Mouse (Mus musculus) liver, postnatal 0 days (tissue): ENCODE measurements around the gene 1810037I17Rik. TPM values are rescaled to one million over a fixed set of nuclear protein-coding genes. Genes with fewer than 3 reads are reported as not detected.
"Not testable (repeated sequence)": the region's sequence is repeated elsewhere in the genome, so short reads cannot be mapped to it uniquely, and the experiment has no call there.

Experiments
- ATAC-seq: fragments of 200-750 bp; cut with Nextera tagmentation; 2 replicates; pipeline ENCODE4 v1.8.0; 2017; ENCODE audit warnings: mild to moderate bottlenecking, moderate library complexity
- DNase-seq: peaks from one replicate; pipeline ENCODE4 v3.0.0-alpha.2; 2016
- H3K27ac ChIP-seq: fragments of 300-500 bp; sonication (generic); 2 replicates; pipeline ENCODE4 v1.5.1; 2014; ENCODE audit warnings: antibody characterized with exemption, moderate library complexity, mild to moderate bottlenecking, low read depth
- H3K27me3 ChIP-seq: fragments of 300-500 bp; sonication (generic); 2 replicates; pipeline ENCODE4 v1.6.1; 2014; ENCODE audit warnings: low read length, control low read depth, mixed read lengths; ENCODE audit not compliant: insufficient read depth
- H3K36me3 ChIP-seq: fragments of 300-500 bp; sonication (generic); replicated peaks from 2 replicates; pipeline ENCODE4 v1.6.1; 2014; ENCODE audit warnings: mild to moderate bottlenecking, control low read depth, low read length, moderate library complexity, mixed read lengths; ENCODE audit not compliant: insufficient read depth
- H3K4me1 ChIP-seq: fragments of 300-500 bp; sonication (generic); 2 replicates; pipeline ENCODE4 v1.6.1; 2014; ENCODE audit warnings: antibody characterized with exemption, mild to moderate bottlenecking, control low read depth; ENCODE audit not compliant: insufficient read depth
- H3K4me2 ChIP-seq: fragments of 300-500 bp; sonication (generic); 2 replicates; pipeline ENCODE4 v1.6.1; 2014; ENCODE audit warnings: low read depth, mild to moderate bottlenecking, low read length, moderate library complexity, mixed read lengths
- H3K4me3 ChIP-seq: fragments of 300-500 bp; sonication (generic); 2 replicates; pipeline ENCODE4 v1.5.1; 2014; ENCODE audit warnings: low read depth, low read length
- H3K9ac ChIP-seq: fragments of 300-500 bp; sonication (generic); replicated peaks from 2 replicates; pipeline ENCODE4 v1.6.1; 2014; ENCODE audit warnings: mild to moderate bottlenecking, moderate library complexity
- H3K9me3 ChIP-seq: fragments of 300-500 bp; sonication (generic); 2 replicates; pipeline ENCODE4 v1.6.1; 2016; ENCODE audit warnings: mild to moderate bottlenecking, control low read depth, low read length, mixed read lengths
- CTCF ChIP-seq: sonication (generic); IDR thresholded peaks from 2 replicates; pipeline ENCODE4 v1.5.1; 2016; ENCODE audit warnings: antibody characterized with exemption, low read depth
- EP300 ChIP-seq: IDR thresholded peaks from 2 replicates; pipeline ENCODE4 v1.6.1; 2016; ENCODE audit warnings: antibody characterized with exemption, low read depth, mild to moderate bottlenecking
- WGBS: fragments of 180-500 bp; shearing (Covaris S2); extraction: QIAGEN DNeasy Blood & Tissue Kit; methylation state at CpG from one replicate; pipeline ENCODE4 v1.1.7; 2014; ENCODE audit not compliant: insufficient replicate concordance; 5-methylcytosine and 5-hydroxymethylcytosine counted together
- polyA plus RNA-seq: library from polyadenylated mRNA; unstranded; fragments of >200 nt; fragmentation: Nextera tagmentation; extraction: Ambion mirVana; gene quantifications from 2 replicates; pipeline ENCODE4 v1.2.1, GENCODE M21; 2015

1810037I17Rik gene
- polyA plus RNA-seq, 1 experiment from 2014 or later: 75.1 TPM

DNA sequence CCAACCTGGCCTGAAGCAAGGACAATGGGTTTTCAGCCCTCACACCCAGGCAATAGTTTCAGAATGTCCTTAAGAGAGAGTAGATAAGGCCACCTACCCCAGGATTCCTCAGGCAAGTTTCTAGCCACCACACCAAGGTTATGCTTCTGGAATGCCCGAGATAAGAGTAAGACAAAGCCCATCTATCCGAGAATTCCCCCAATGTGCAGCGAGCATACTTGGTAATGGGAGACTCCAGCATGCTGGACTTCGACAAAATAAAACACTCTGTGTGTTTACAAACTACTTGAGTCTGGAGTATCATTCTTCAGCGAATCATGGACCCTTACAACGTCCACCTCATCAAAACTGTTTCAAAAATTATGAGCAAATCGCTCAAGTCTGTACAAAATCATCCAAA is 856 bp upstream of the 1810037I17Rik start:
- Histone ChIP-seq H3K27me3 (no peaks in the 10 kb centered on the region), H3K4me3 (peak overlapping the region; percentile 79; the same call in 1 of the 2 replicates), H3K9me3 (no peaks in the 10 kb centered on the region), H3K4me1 (peaks cover 9% of the 10 kb centered on the region), H3K4me2 (peak overlapping the region; percentile 81), H3K9ac (no peak overlapping the region; the same call in 1 of the 2 replicates), H3K27ac (no peak overlapping the region), H3K36me3 (peaks cover 6% of the 10 kb centered on the region; the same call in 1 of the 2 replicates)
- DNase-seq (no peak), ATAC-seq (no peak)
- 49% methylated on average over 7 of the region's 7 CpGs for WGBS
- TF ChIP-seq CTCF (no peak), EP300 (no peak)

DNA sequence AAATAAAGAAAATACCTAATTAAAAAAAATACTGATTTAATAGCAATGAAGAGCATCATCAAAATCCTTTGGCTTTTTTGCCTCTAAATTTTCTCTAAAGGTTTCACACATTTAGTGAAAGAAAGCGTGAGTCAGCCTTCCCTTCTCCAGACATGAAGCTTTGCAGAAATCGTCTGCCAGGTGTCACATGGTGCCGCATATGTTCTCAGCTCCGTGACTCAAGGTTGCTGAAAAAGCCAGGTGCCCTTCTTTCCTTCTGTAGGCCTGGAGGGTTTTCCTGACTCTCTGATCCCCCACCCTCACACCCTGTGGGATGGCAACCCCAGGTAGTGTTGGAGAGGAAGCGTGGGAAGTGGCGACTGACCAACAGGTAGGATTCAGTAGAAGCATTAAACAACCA is 5.7 kb downstream of the 1810037I17Rik start:
- TF ChIP-seq CTCF: no peak
- TF ChIP-seq EP300: no peak
- DNase-seq (no peak), ATAC-seq (no peak)
- H3K36me3 ChIP-seq: peaks cover 13% of the 10 kb centered on the region; the same call in 1 of the 2 replicates
- no peak overlapping the region for H3K27ac ChIP-seq
- H3K9me3 ChIP-seq: no peaks in the 10 kb centered on the region
- WGBS: 83% methylated on average over 6 of the region's 6 CpGs
- no peak overlapping the region for H3K4me3 ChIP-seq
- H3K4me1 ChIP-seq: peaks cover 3% of the 10 kb centered on the region; the same call in 1 of the 2 replicates
- H3K9ac ChIP-seq: no peak overlapping the region
- no peak overlapping the region for H3K4me2 ChIP-seq
- H3K27me3 ChIP-seq: no peaks in the 10 kb centered on the region

DNA sequence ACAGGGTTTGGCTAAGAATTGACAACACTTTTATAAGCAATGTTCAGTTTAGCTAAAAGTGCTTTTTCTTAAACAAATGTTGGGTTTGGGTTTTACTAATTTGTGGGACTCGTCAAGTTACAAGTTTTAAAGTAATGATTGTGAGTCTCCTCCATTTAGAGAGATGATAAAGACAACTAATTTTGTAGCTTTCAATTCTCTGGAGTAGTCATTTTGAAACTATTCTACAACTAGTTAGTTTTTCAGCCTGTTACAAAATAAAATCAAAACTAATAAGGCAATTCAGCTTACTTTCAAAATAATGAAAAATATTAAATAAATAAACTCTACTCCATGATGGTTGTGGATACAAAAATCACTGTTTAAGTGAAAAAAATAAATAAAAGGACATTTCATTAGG is 8.5 kb downstream of the 1810037I17Rik start:
- Histone ChIP-seq H3K9ac (no peak overlapping the region), H3K4me3 (no peak overlapping the region), H3K4me2 (no peak overlapping the region), H3K9me3 (no peaks in the 10 kb centered on the region), H3K36me3 (peaks cover 16% of the 10 kb centered on the region; the same call in 1 of the 2 replicates), H3K4me1 (no peaks in the 10 kb centered on the region), H3K27me3 (no peaks in the 10 kb centered on the region), H3K27ac (no peak overlapping the region)
- no peak for ATAC-seq
- DNase-seq: no peak
- TF ChIP-seq EP300: no peak
- TF ChIP-seq CTCF: no peak
- WGBS: 75% methylated on average over 1 of the region's 1 CpGs

DNA sequence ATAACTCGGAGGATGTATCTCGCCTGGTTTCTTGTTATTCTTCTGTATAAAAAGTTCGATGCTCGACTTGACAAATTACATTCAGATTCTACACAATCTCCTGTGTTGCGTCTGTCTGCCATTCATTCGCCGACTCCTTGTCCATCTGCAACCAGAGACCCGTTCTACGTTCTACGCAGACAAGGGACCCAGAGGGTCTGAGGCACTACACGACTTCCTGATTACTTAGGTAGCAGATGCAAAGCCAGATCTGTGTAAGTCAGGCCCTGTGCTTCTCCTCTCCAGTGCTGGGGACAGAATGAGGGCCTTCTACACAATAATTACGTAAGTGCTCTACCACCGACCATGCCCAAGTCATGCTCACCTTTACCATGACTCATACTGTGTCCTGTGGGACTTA is 13.2 kb downstream of the 1810037I17Rik start:
- H3K9ac ChIP-seq, DNase-seq, H3K27me3 ChIP-seq, H3K4me2 ChIP-seq, H3K4me1 ChIP-seq, H3K9me3 ChIP-seq, H3K4me3 ChIP-seq, H3K27ac ChIP-seq, ATAC-seq: not testable (repeated sequence)
- WGBS: 80% methylated on average over 13 of the region's 13 CpGs
- H3K36me3 ChIP-seq: peaks cover 16% of the 10 kb centered on the region; the same call in 1 of the 2 replicates

DNA sequence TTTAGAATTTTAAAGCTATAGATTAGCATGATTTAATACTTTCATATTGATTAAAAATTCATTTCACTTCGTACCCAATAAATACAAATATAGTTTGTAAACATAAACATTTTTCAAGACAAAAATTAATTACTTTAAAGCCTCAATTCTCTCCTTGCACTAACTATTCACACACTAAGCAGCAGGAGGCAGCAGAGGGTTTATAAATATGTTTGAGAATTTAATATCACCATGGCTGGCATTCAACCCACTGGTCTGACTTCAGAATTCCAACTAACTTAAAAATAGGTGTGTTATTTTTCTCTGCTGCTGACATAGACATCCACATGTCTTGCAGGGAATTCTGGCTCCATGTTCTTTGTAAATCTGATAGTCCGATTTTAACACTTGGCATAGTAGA is 15.2 kb downstream of the 1810037I17Rik start:
- no peak overlapping the region for H3K4me2 ChIP-seq
- no peak for DNase-seq

DNA sequence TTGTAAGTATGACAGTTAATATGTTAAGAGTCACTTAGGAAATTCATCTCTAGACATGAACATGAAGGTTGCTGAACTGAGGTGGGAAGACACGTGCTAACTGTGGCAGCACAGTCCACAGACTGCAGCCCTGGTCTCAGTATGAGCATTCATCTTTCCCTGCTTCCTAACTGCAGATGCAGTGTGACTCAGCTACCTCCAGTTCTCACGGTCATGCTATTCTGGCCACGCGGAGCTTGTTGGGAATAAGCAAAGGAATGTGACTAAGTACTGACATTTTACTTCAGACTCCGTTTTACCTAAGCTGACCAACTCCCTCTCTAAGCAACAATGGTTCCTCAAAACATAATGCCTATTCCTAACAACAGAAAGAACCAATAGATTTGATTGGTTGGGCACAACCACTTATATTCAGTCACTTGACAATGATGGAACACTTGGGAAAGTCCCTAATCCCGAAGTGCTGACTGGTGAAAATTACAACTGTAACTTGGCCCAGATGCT is 19.4 kb downstream of the 1810037I17Rik start:
- H3K4me1 ChIP-seq: no peaks in the 10 kb centered on the region
- TF ChIP-seq EP300 (no peak), CTCF (no peak)
- H3K4me3 ChIP-seq: no peak overlapping the region
- 71% methylated on average over 6 of the region's 6 CpGs for WGBS
- no peak overlapping the region for H3K27ac ChIP-seq
- no peak overlapping the region for H3K4me2 ChIP-seq
- no peaks in the 10 kb centered on the region for H3K36me3 ChIP-seq
- DNase-seq: no peak
- no peaks in the 10 kb centered on the region for H3K27me3 ChIP-seq
- H3K9ac ChIP-seq: no peak overlapping the region
- no peaks in the 10 kb centered on the region for H3K9me3 ChIP-seq
- ATAC-seq: no peak

More for the DNA sequence above, 15.2 kb downstream of the 1810037I17Rik start:
- Histone ChIP-seq H3K9me3 (no peaks in the 10 kb centered on the region), H3K9ac (no peak overlapping the region), H3K27ac (no peak overlapping the region), H3K36me3 (0 out of 2 replicates have a peak, but pooled peaks cover 11% of the 10 kb centered on the region), H3K27me3 (no peaks in the 10 kb centered on the region), H3K4me3 (no peak overlapping the region), H3K4me1 (no peaks in the 10 kb centered on the region)
- WGBS: 76% methylated on average over 2 of the region's 2 CpGs
- TF ChIP-seq EP300 (no peak), CTCF (peak; percentile 57)
- ATAC-seq: no peak

DNA sequence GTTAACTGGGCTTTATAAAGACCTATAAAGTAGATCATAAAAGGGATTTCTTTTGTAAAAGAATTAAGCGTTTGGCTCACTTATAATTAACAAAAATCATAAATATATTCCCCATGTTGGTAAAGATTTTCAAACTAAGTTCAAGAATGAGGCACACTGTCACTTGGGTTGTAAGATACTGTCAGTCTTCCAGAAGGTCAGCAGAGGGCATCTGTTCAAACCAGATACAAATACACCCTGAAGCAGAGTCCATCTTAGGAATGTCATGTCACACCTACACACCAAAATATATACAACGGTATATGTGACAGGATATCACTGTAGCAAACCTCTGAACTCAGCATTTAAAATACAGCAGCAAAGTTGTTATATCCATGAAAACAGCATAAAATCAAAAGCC is 26.1 kb downstream of the 1810037I17Rik start:
- H3K27ac ChIP-seq: no peak overlapping the region
- H3K9ac ChIP-seq: no peak overlapping the region
- no peaks in the 10 kb centered on the region for H3K27me3 ChIP-seq
- H3K4me3 ChIP-seq: no peak overlapping the region
- H3K4me2 ChIP-seq: no peak overlapping the region
- no peaks in the 10 kb centered on the region for H3K9me3 ChIP-seq
- 84% methylated on average over 2 of the region's 2 CpGs for WGBS
- peaks cover 19% of the 10 kb centered on the region for H3K36me3 ChIP-seq
- no peaks in the 10 kb centered on the region for H3K4me1 ChIP-seq
- no peak for DNase-seq
- TF ChIP-seq EP300 (no peak), CTCF (no peak)
- ATAC-seq: no peak
